Mouse (Mus musculus) heart, embryonic 10.5 days (tissue): ENCODE measurements at regions not wholly inside any gene's neighbourhood (a gene's known extent, or its start where the extent isn't known, plus 50 kb on each side); places are given as distances from the start of the nearest gene placed in this dataset.
"Not testable (repeated sequence)": the region's sequence is repeated elsewhere in the genome, so short reads cannot be mapped to it uniquely, and the experiment has no call there.

ENCODE experiments used
- DNase-seq: peaks from one replicate; pipeline ENCODE4 v3.0.0-alpha.2; 2017; ENCODE audit warnings: low spot score
- H3K27ac ChIP-seq: fragments of 300-500 bp; sonication (generic); 2 replicates; pipeline ENCODE4 v1.5.1; 2016; ENCODE audit warnings: mild to moderate bottlenecking
- H3K27me3 ChIP-seq: fragments of 300-500 bp; sonication (generic); 2 replicates; pipeline ENCODE4 v1.6.1; 2016; ENCODE audit warnings: mild to moderate bottlenecking; ENCODE audit not compliant: poor library complexity, insufficient read depth, severe bottlenecking
- H3K36me3 ChIP-seq: fragments of 300-500 bp; sonication (generic); 2 replicates; pipeline ENCODE4 v1.6.1; 2016; ENCODE audit warnings: mild to moderate bottlenecking, moderate library complexity
- H3K4me1 ChIP-seq: fragments of 300-500 bp; sonication (generic); 2 replicates; pipeline ENCODE4 v1.6.1; 2016; ENCODE audit warnings: mild to moderate bottlenecking
- H3K4me3 ChIP-seq: fragments of 300-500 bp; sonication (generic); 2 replicates; pipeline ENCODE4 v1.5.1; 2016; ENCODE audit warnings: mild to moderate bottlenecking, moderate library complexity
- H3K9me3 ChIP-seq: fragments of 300-500 bp; sonication (generic); 2 replicates; pipeline ENCODE4 v1.6.1; 2016; ENCODE audit warnings: mild to moderate bottlenecking, moderate library complexity
- WGBS: fragments of 180-500 bp; shearing (Covaris S2); methylation state at CpG from one replicate; pipeline ENCODE4 v1.1.7; 2016; 5-methylcytosine and 5-hydroxymethylcytosine counted together

GRCm38 (mm10) chr8:37048912-37049692 is 55.7 kb downstream of the AI429214 start:
- Histone ChIP-seq H3K36me3 (no peaks in the 10 kb centered on the region), H3K4me1 (no peaks in the 10 kb centered on the region), H3K9me3 (no peaks in the 10 kb centered on the region), H3K27ac (no peak overlapping the region), H3K27me3 (no peaks in the 10 kb centered on the region), H3K4me3 (no peak overlapping the region)
- 77% methylated on average over 5 of the region's 5 CpGs for WGBS
- no peak for DNase-seq

GRCm38 (mm10) chr8:37049969-37050683 is 56.7 kb downstream of the AI429214 start:
- Histone ChIP-seq H3K9me3 (no peaks in the 10 kb centered on the region), H3K4me1 (no peaks in the 10 kb centered on the region), H3K36me3 (no peaks in the 10 kb centered on the region), H3K27ac (no peak overlapping the region), H3K4me3 (no peak overlapping the region), H3K27me3 (no peaks in the 10 kb centered on the region)
- 80% methylated on average over 6 of the region's 6 CpGs for WGBS
- no peak for DNase-seq

GRCm38 (mm10) chr8:37050684-37051028 is 57.3 kb downstream of the AI429214 start:
- H3K27me3 ChIP-seq: no peaks in the 10 kb centered on the region
- H3K36me3 ChIP-seq: no peaks in the 10 kb centered on the region
- DNase-seq: no peak
- H3K4me3 ChIP-seq: no peak overlapping the region
- no peak overlapping the region for H3K27ac ChIP-seq
- 17% methylated on average over 1 of the region's 1 CpGs for WGBS
- H3K4me1 ChIP-seq: no peaks in the 10 kb centered on the region
- no peaks in the 10 kb centered on the region for H3K9me3 ChIP-seq

DNA sequence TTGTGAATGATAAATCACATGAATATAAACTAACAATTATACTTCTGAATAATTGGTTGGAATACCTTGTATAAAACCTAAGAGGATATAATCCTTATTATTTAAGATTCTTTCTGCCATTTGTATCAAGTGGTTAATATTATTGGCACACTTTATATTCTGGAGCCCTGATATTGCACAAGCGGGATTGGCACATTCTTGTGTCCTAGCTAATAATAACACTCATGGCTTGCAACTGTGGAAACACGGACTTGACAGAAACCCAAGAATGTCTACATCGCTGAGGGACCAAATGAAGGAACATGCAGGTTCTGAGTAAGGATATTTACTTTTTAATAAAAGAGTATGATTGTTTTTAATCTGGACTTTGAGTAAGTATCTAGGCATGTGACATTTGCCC is 63.0 kb downstream of the AI429214 start:
- 85% methylated on average over 3 of the region's 3 CpGs for WGBS

GRCm38 (mm10) chr8:37058390-37058789 is 65.0 kb downstream of the AI429214 start:
- peaks cover 3% of the 10 kb centered on the region; the same call in 1 of the 2 replicates for H3K4me1 ChIP-seq
- no peak overlapping the region for H3K27ac ChIP-seq
- no peaks in the 10 kb centered on the region for H3K9me3 ChIP-seq
- H3K36me3 ChIP-seq: no peaks in the 10 kb centered on the region
- no peak overlapping the region for H3K4me3 ChIP-seq
- no peaks in the 10 kb centered on the region for H3K27me3 ChIP-seq
- 55% methylated on average over 6 of the region's 6 CpGs for WGBS
- DNase-seq: no peak

More for the DNA sequence above, 63.0 kb downstream of the AI429214 start:
- no peak overlapping the region for H3K27ac ChIP-seq
- H3K4me1 ChIP-seq: peaks cover 3% of the 10 kb centered on the region; the same call in 1 of the 2 replicates
- no peaks in the 10 kb centered on the region for H3K9me3 ChIP-seq
- H3K36me3 ChIP-seq: no peaks in the 10 kb centered on the region
- H3K4me3 ChIP-seq: no peak overlapping the region
- no peak for DNase-seq
- H3K27me3 ChIP-seq: no peaks in the 10 kb centered on the region

GRCm38 (mm10) chr8:37062012-37062944 is 68.9 kb downstream of the AI429214 start:
- no peaks in the 10 kb centered on the region for H3K27me3 ChIP-seq
- H3K9me3 ChIP-seq: no peaks in the 10 kb centered on the region
- H3K27ac ChIP-seq: no peak overlapping the region
- H3K4me1 ChIP-seq: peaks cover 3% of the 10 kb centered on the region; the same call in 1 of the 2 replicates
- no peak overlapping the region for H3K4me3 ChIP-seq
- H3K36me3 ChIP-seq: no peaks in the 10 kb centered on the region
- peak; percentile 87 for DNase-seq
- 26% methylated on average over 13 of the region's 13 CpGs for WGBS

DNA sequence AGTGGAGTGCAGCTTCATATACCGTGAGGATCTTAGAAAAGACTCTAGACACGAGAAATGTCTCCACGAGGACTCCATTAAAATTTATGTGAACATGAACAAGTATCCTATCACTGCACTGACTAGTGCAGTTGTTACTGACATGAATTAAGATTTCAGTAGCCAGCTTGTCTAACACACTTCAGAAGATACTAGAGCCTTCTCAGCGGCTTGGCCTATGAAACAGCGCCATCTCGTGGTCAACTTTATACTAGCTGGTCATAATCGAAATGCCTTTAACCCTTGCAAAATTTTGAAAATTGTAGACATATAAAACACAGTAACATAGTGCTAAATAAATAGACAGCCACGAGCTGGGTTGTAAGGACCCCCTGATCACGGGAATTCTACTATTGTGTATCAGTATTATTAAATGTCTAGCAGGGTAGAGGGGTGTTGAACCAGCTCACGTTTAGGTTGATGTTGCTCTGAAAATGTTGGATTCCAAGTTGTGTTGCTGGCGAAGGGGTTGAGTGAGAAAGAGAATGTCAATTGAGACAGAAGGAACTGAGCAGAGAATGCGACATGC is 70.4 kb downstream of the AI429214 start:
- WGBS: 15% methylated on average over 12 of the region's 12 CpGs
- H3K27me3 ChIP-seq: no peaks in the 10 kb centered on the region
- no peak overlapping the region for H3K4me3 ChIP-seq
- DNase-seq: peak; percentile 81
- no peak overlapping the region for H3K27ac ChIP-seq
- H3K9me3 ChIP-seq: no peaks in the 10 kb centered on the region
- H3K36me3 ChIP-seq: no peaks in the 10 kb centered on the region
- no peaks in the 10 kb centered on the region; the same call in 1 of the 2 replicates for H3K4me1 ChIP-seq

- H3K4me1 ChIP-seq: no peaks in the 10 kb centered on the region
- H3K4me3 ChIP-seq: no peak overlapping the region
- DNase-seq: no peak
- H3K9me3 ChIP-seq: no peaks in the 10 kb centered on the region; the same call in 1 of the 2 replicates
- 15% methylated on average over 2 of the region's 2 CpGs for WGBS
- H3K36me3 ChIP-seq: no peaks in the 10 kb centered on the region
- no peak overlapping the region for H3K27ac ChIP-seq
- no peaks in the 10 kb centered on the region for H3K27me3 ChIP-seq
Observed at GRCm38 (mm10) chr8:37072905-37073304, 79.5 kb downstream of the AI429214 start.

DNA sequence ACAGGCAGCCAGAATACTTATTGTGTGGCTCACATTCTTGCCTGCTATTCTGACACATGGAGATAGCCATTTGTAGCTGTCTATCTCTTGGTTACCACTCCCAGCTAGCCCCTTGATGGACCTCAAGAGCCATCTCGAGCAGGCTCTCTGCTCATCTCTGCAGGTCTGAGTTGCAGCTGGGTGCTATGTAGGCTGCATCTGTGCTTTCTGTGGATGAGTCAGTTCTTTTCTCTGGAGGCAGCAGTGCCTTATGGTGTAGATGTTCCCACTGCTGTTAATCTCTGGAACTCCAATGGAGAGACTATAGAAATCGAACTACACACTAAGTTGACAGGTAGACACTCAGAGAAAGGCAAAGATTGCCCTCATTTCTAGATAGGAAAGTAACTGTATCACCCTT is 106.3 kb downstream of the AI429214 start:
- no peaks in the 10 kb centered on the region for H3K9me3 ChIP-seq
- no peaks in the 10 kb centered on the region for H3K36me3 ChIP-seq
- 50% methylated on average over 2 of the region's 2 CpGs for WGBS
- no peaks in the 10 kb centered on the region for H3K27me3 ChIP-seq
- no peak overlapping the region for H3K27ac ChIP-seq
- no peaks in the 10 kb centered on the region for H3K4me1 ChIP-seq
- DNase-seq: no peak
- no peak overlapping the region for H3K4me3 ChIP-seq

- H3K9me3 ChIP-seq, H3K4me3 ChIP-seq, H3K27ac ChIP-seq, H3K27me3 ChIP-seq, H3K4me1 ChIP-seq, DNase-seq, H3K36me3 ChIP-seq: not testable (repeated sequence)
Observed at GRCm38 (mm10) chr8:37112386-37112785, 119.0 kb downstream of the AI429214 start.

- H3K27ac ChIP-seq: no peak overlapping the region
- DNase-seq: no peak
- H3K27me3 ChIP-seq: no peaks in the 10 kb centered on the region
- H3K9me3 ChIP-seq: peaks cover 4% of the 10 kb centered on the region; the same call in 1 of the 2 replicates
- no peaks in the 10 kb centered on the region for H3K4me1 ChIP-seq
- H3K36me3 ChIP-seq: no peaks in the 10 kb centered on the region
- no peak overlapping the region for H3K4me3 ChIP-seq
Observed at GRCm38 (mm10) chr8:37125834-37126233, 132.4 kb downstream of the AI429214 start.

- DNase-seq: no peak
- Histone ChIP-seq H3K27ac (no peak overlapping the region), H3K36me3 (no peaks in the 10 kb centered on the region), H3K4me3 (no peak overlapping the region), H3K4me1 (no peaks in the 10 kb centered on the region), H3K9me3 (no peaks in the 10 kb centered on the region), H3K27me3 (no peaks in the 10 kb centered on the region)
- WGBS: 86% methylated on average over 1 of the region's 1 CpGs
Observed at GRCm38 (mm10) chr8:37129670-37130069, 136.3 kb downstream of the AI429214 start.
